Mouse (Mus musculus) forebrain, embryonic 16.5 days (tissue): ENCODE results near the gene AY761184. TPM values are rescaled to one million over a fixed set of nuclear protein-coding genes. Genes with fewer than 3 reads are reported as not detected.
"Not testable (repeated sequence)": the region's sequence is repeated elsewhere in the genome, so short reads cannot be mapped to it uniquely, and the experiment has no call there.

Source experiments
- ATAC-seq: fragments of 200-750 bp; cut with Nextera tagmentation; 2 replicates; pipeline ENCODE4 v1.8.0; 2017; ENCODE audit warnings: mild to moderate bottlenecking, moderate library complexity
- H3K27ac ChIP-seq: fragments of 300-500 bp; sonication (generic); 2 replicates; pipeline ENCODE4 v1.5.1; 2014; ENCODE audit warnings: low read length, control low read depth
- H3K27me3 ChIP-seq: fragments of 300-500 bp; sonication (generic); replicated peaks from 2 replicates; pipeline ENCODE4 v1.6.1; 2014; ENCODE audit warnings: low read length; ENCODE audit not compliant: control insufficient read depth, insufficient read depth
- H3K36me3 ChIP-seq: fragments of 300-500 bp; sonication (generic); 2 replicates; pipeline ENCODE4 v1.6.1; 2014; ENCODE audit not compliant: control insufficient read depth, insufficient read depth
- H3K4me1 ChIP-seq: fragments of 300-500 bp; sonication (generic); replicated peaks from 2 replicates; pipeline ENCODE4 v1.6.1; 2014; ENCODE audit warnings: low read length; ENCODE audit not compliant: control insufficient read depth, insufficient read depth
- H3K4me2 ChIP-seq: fragments of 300-500 bp; sonication (generic); 2 replicates; pipeline ENCODE4 v1.6.1; 2014; ENCODE audit warnings: mild to moderate bottlenecking, low read length, control low read depth
- H3K4me3 ChIP-seq: fragments of 300-500 bp; sonication (generic); replicated peaks from 2 replicates; pipeline ENCODE4 v1.5.1; 2014; ENCODE audit warnings: mild to moderate bottlenecking, low read length, control low read depth
- H3K9ac ChIP-seq: fragments of 300-500 bp; sonication (generic); replicated peaks from 2 replicates; pipeline ENCODE4 v1.6.1; 2014; ENCODE audit warnings: low read depth, low read length, control low read depth
- H3K9me3 ChIP-seq: fragments of 300-500 bp; sonication (generic); 2 replicates; pipeline ENCODE4 v1.6.1; 2016; ENCODE audit warnings: low read length; ENCODE audit not compliant: control insufficient read depth
- WGBS: fragments of 180-500 bp; shearing (Covaris S2); extraction: QIAGEN DNeasy Blood & Tissue Kit; methylation state at CpG from one replicate; pipeline ENCODE4 v1.1.7; 2014; 5-methylcytosine and 5-hydroxymethylcytosine counted together
- polyA plus RNA-seq: library from polyadenylated mRNA; unstranded; fragments of >200 nt; fragmentation: Nextera tagmentation; extraction: Ambion mirVana; gene quantifications from 2 replicates; pipeline ENCODE4 v1.2.1, GENCODE M21; 2015

Gene AY761184
- polyA plus RNA-seq: not detected in 2 replicates

DNA sequence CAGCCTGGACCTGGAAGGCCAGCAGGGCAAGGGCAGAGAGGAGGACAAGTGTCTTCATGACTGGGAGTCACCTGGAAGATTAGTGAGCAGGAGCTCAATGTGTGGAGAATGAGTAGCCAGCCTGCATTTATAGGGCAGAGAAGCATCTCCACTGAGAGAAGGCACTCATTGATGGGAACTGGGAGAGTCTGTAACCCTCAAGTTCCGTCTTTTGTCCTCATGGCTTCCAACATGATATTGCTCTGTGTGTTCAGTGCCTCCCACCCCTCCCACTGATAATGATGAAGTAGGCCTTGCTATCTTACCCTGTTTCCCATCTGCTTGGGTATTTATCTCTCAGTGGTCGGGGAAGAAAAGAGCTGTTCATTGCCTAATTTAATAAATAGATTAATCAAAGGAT, at the start of gene AY761184:
TSS of gene AY761184 (minus strand) at position 101 of the 400 bp plus-strand sequence.
- H3K36me3 ChIP-seq, H3K4me3 ChIP-seq, H3K27ac ChIP-seq, H3K9me3 ChIP-seq, H3K4me2 ChIP-seq, H3K27me3 ChIP-seq, H3K9ac ChIP-seq, ATAC-seq, H3K4me1 ChIP-seq: not testable (repeated sequence)
- 81% methylated on average over 2 of the region's 2 CpGs for WGBS

DNA sequence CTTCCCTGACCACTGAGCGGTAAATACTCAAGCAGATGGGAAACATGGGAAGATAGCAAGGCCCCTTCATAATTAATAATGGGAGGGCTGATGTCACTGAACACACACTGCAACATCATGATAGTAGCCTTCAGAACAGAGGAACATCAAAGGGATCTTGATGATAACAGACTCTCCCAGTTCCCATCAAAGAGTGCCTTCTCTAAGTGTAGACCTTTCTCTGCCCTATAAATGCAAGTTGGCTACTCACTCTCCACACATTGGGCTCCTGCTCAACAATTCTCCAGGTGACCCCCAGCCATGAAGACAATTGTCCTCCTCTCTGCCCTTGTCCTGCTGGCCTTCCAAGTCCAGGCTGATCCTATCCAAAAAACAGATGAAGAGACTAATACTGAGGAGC, 37.9 kb downstream of the AY761184 start, which contains the start of gene Defa34:
TSS of gene Defa34 (plus strand) at position 301 of the 400 bp plus-strand sequence.
- ATAC-seq, H3K9me3 ChIP-seq, H3K27ac ChIP-seq, H3K4me3 ChIP-seq, H3K4me2 ChIP-seq, H3K9ac ChIP-seq, H3K36me3 ChIP-seq, H3K4me1 ChIP-seq, H3K27me3 ChIP-seq: not testable (repeated sequence)
- 80% methylated on average over 1 of the region's 1 CpGs for WGBS

DNA sequence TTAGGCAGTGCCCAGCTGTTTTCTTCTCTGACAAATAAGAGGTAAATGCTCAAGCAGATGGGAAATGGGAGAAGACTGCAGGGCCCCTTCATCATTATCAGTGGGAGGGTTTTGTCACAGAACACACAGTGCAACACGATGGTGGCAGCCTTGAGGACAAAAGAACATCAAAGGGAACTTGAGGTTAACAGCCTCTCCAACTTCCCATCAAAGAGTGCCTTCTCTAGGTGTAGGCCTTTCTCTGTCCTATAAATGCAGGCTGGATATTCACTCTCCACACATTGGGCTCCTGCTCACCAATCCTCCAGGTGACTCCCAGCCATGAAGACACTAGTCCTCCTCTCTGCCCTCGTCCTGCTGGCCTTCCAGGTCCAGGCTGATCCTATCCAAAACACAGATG, 48.0 kb downstream of the AY761184 start, which contains the start of gene Defa17:
TSS of gene Defa17 (plus strand) at position 301 of the 400 bp plus-strand sequence.
- not testable (repeated sequence) for H3K9ac ChIP-seq, H3K4me3 ChIP-seq, ATAC-seq, H3K9me3 ChIP-seq, H3K27ac ChIP-seq, H3K36me3 ChIP-seq, H3K27me3 ChIP-seq, H3K4me1 ChIP-seq, H3K4me2 ChIP-seq
- no CpG with 5 or more reads among the region's 2 CpGs for WGBS

Other genes starting within 250 kb of the AY761184 start
- gene Gm7849, start 247.1 kb downstream of the AY761184 start, polyA plus RNA-seq: not detected in 2 replicates
- gene Defa20, start 194.4 kb downstream of the AY761184 start, polyA plus RNA-seq: not detected in 2 replicates
- gene Defa32, start 174.6 kb downstream of the AY761184 start, polyA plus RNA-seq: not detected in 2 replicates
- gene Defa37, start 138.3 kb downstream of the AY761184 start, polyA plus RNA-seq: not detected in 2 replicates
- not detected in 2 replicates for gene Defa28, start 120.6 kb downstream of the AY761184 start, polyA plus RNA-seq
- gene Gm7861, start 109.1 kb downstream of the AY761184 start, polyA plus RNA-seq: not detected in 2 replicates
- gene Defa26, start 85.5 kb downstream of the AY761184 start, polyA plus RNA-seq: not detected in 2 replicates
- gene Defa17, start 47.9 kb downstream of the AY761184 start, polyA plus RNA-seq: not detected in 2 replicates
- not detected in 2 replicates for gene Defa34, start 37.8 kb downstream of the AY761184 start, polyA plus RNA-seq
- not detected in 2 replicates for gene Defa24, start 30.8 kb upstream of the AY761184 start, polyA plus RNA-seq
- not detected in 2 replicates for gene Defb50, start 119.9 kb upstream of the AY761184 start, polyA plus RNA-seq
- not detected in 2 replicates for gene Defb2, start 136.3 kb upstream of the AY761184 start, polyA plus RNA-seq
- not detected in 2 replicates for gene Defb10, start 155.3 kb upstream of the AY761184 start, polyA plus RNA-seq
- gene Defb9, start 181.8 kb upstream of the AY761184 start, polyA plus RNA-seq: not detected in 2 replicates
- 10.6 and 13.4 TPM in 2 replicates for gene Defb11, start 202.8 kb upstream of the AY761184 start, polyA plus RNA-seq
- gene Defb15, start 229.1 kb upstream of the AY761184 start, polyA plus RNA-seq: not detected in 2 replicates
- not detected in 2 replicates for gene Defb35, start 234.7 kb upstream of the AY761184 start, polyA plus RNA-seq
- not detected in 2 replicates for gene Defb13, start 243.1 kb upstream of the AY761184 start, polyA plus RNA-seq